Mouse (Mus musculus) testis, postnatal 14 days (tissue): ENCODE results near the gene Syna.

Experiments used
- DNase-seq: peaks from one replicate; pipeline ENCODE4 v3.0.0; 2021; ENCODE audit warnings: low spot score

Gene Syna

GRCm38 (mm10) chr5:134567445-134567844, 7.5 kb upstream of the Syna start:
- no peak for DNase-seq

- DNase-seq = no peak
These were observed 5.7 kb upstream of the Syna start for GRCm38 (mm10) chr5:134565696-134566095.

- no peak for DNase-seq
These were observed 4.3 kb upstream of the Syna start for GRCm38 (mm10) chr5:134564272-134564671.

- no peak for DNase-seq
These were observed 640 bp upstream of the Syna start for GRCm38 (mm10) chr5:134560450-134561171.

- DNase-seq = peak; percentile 34
These were observed 4.4 kb downstream of the Syna start for GRCm38 (mm10) chr5:134555463-134556164.

- no peak for DNase-seq
These were observed 5.9 kb downstream of the Syna start for GRCm38 (mm10) chr5:134553951-134554546.

GRCm38 (mm10) chr5:134552110-134552972, 7.6 kb downstream of the Syna start, which contains the start of gene Clip2:
Clip2 (minus strand) TSS chr5:134552434.
- DNase-seq = peak; percentile 89

GRCm38 (mm10) chr5:134551233-134552109, 8.5 kb downstream of the Syna start:
- DNase-seq = no peak

- no peak for DNase-seq
These were observed 9.1 kb downstream of the Syna start for GRCm38 (mm10) chr5:134550836-134551232.

GRCm38 (mm10) chr5:134549640-134550168, 10.3 kb downstream of the Syna start:
- no peak for DNase-seq

GRCm38 (mm10) chr5:134548306-134548705, 11.7 kb downstream of the Syna start:
- DNase-seq = no peak

GRCm38 (mm10) chr5:134546790-134547189, 13.2 kb downstream of the Syna start:
- DNase-seq = no peak

GRCm38 (mm10) chr5:134545242-134545629, 14.7 kb downstream of the Syna start:
- no peak for DNase-seq

- no peak for DNase-seq
These were observed 15.3 kb downstream of the Syna start for GRCm38 (mm10) chr5:134544516-134545241.

- DNase-seq = peak; percentile 67
These were observed 18.3 kb downstream of the Syna start for GRCm38 (mm10) chr5:134541640-134542039.

- no peak for DNase-seq
These were observed 19.1 kb downstream of the Syna start for GRCm38 (mm10) chr5:134540881-134541280.

GRCm38 (mm10) chr5:134539891-134540290, 20.1 kb downstream of the Syna start:
- peak; percentile 51 for DNase-seq

GRCm38 (mm10) chr5:134536036-134536435, 23.9 kb downstream of the Syna start:
- no peak for DNase-seq

- DNase-seq = no peak
These were observed 27.6 kb downstream of the Syna start for GRCm38 (mm10) chr5:134532417-134532816.

GRCm38 (mm10) chr5:134531585-134531984, 28.4 kb downstream of the Syna start:
- no peak for DNase-seq
